Mouse (Mus musculus): ENCODE measurements around the gene Slc38a5. TPM values are rescaled to one million over a fixed set of nuclear protein-coding genes. Genes with fewer than 3 reads are reported as not detected.

Gene Slc38a5
- polyA plus RNA-seq, 1 experiment from 2014 or later: 16.3 TPM

DNA sequence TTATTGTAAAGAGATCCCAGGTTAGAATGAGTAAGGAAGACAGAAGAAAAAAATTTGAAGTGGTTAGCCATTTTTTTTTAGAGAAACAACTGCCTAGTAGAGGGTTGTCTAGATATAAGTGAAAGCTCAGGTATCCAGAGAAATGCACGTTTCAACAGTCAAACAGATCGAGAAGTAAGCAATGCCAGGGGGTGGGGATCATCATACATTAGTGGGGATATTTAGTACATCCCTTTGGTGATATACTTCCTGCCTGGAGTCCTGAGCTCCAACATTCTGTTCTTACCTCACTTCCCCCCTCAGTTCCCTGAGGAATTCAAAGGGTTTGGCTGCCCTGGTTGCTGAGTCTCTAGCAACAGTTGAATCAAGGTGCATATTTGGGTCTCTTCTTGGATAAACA is 56.2 kb downstream of the Slc38a5 start, which contains the start of gene Ssxb10:
Gene Ssxb10, plus strand, starts transcription at position 301 of the 400 bp plus-strand sequence.
- 37% methylated on average over 2 of the region's 2 CpGs for WGBS

More for the DNA sequence above, 56.2 kb downstream of the Slc38a5 start, which contains the start of gene Ssxb10:
- Histone ChIP-seq H3K4me2 (no peak within 1 kb of the TSS), H3K4me1 (replicated peaks) (no peaks in the 10 kb centered on the region), H3K27me3 (no peaks in the 10 kb centered on the region), H3K9me3 (replicated peaks) (peaks cover 4% of the 10 kb centered on the region; the same call in 1 of the 2 replicates), H3K36me3 (no peaks in the 10 kb centered on the region), H3K27ac (no peak within 1 kb of the TSS), H3K9ac (no peak within 1 kb of the TSS), H3K4me3 (no peak within 1 kb of the TSS)
- ATAC-seq (replicated peaks; ENCODE audit: insufficient number of reproducible peaks, insufficient read depth, low FRiP score, low read depth): no peak

Other genes with a start within 250 kb of the Slc38a5 start
- gene Suv39h1, start 196.4 kb upstream of the Slc38a5 start, polyA plus RNA-seq (2015; fragmentation: Nextera tagmentation; extraction: Ambion mirVana): 25.0 and 32.1 TPM in 2 replicates
- 0.39 and 1.1 TPM in 2 replicates for gene Was, start 180.6 kb upstream of the Slc38a5 start, polyA plus RNA-seq (2015; fragmentation: Nextera tagmentation; extraction: Ambion mirVana)
- gene Wdr13, start 138.2 kb upstream of the Slc38a5 start, polyA plus RNA-seq (2015; fragmentation: Nextera tagmentation; extraction: Ambion mirVana): 22.3 and 25.2 TPM in 2 replicates
- 288 and 296 TPM in 2 replicates for gene Rbm3, start 125.3 kb upstream of the Slc38a5 start, polyA plus RNA-seq (2015; fragmentation: Nextera tagmentation; extraction: Ambion mirVana)
- gene Tbc1d25, start 95.0 kb upstream of the Slc38a5 start, polyA plus RNA-seq (2015; fragmentation: Nextera tagmentation; extraction: Ambion mirVana): 10.1 and 12.2 TPM in 2 replicates
- gene Ebp, start 77.6 kb upstream of the Slc38a5 start, polyA plus RNA-seq (2015; fragmentation: Nextera tagmentation; extraction: Ambion mirVana): 27.9 and 30.8 TPM in 2 replicates
- 2.6 and 4.7 TPM in 2 replicates for gene Porcn, start 64.6 kb upstream of the Slc38a5 start, polyA plus RNA-seq (2015; fragmentation: Nextera tagmentation; extraction: Ambion mirVana)
- gene Ftsj1, start 18.7 kb upstream of the Slc38a5 start, polyA plus RNA-seq (2015; fragmentation: Nextera tagmentation; extraction: Ambion mirVana): 20.8 and 29.6 TPM in 2 replicates
- not detected in 2 replicates for gene Ssxb10, start 56.3 kb downstream of the Slc38a5 start, polyA plus RNA-seq (2015; fragmentation: Nextera tagmentation; extraction: Ambion mirVana)
- gene Ssxb9, start 95.8 kb downstream of the Slc38a5 start, polyA plus RNA-seq (2015; fragmentation: Nextera tagmentation; extraction: Ambion mirVana): not detected in 2 replicates
- not detected in 2 replicates for gene Ssxb1, start 142.2 kb downstream of the Slc38a5 start, polyA plus RNA-seq (2015; fragmentation: Nextera tagmentation; extraction: Ambion mirVana)
- not detected in 2 replicates for gene Ssxb2, start 190.6 kb downstream of the Slc38a5 start, polyA plus RNA-seq (2015; fragmentation: Nextera tagmentation; extraction: Ambion mirVana)